Mouse (Mus musculus) hindbrain, embryonic 12.5 days (tissue): ENCODE measurements around the gene Sdhaf1. TPM values are rescaled to one million over a fixed set of nuclear protein-coding genes. Genes with fewer than 3 reads are reported as not detected.
A peak's percentile ranks its signal among the peaks of the same experiment; 100 is the strongest.

ENCODE experiments used
- ATAC-seq: fragments of 200-750 bp; cut with Nextera tagmentation; 2 replicates; pipeline ENCODE4 v1.8.0; 2017; ENCODE audit warnings: moderate TSS enrichment; ENCODE audit not compliant: low FRiP score
- H3K27ac ChIP-seq: fragments of 300-500 bp; sonication (generic); 2 replicates; pipeline ENCODE4 v1.5.1; 2016; ENCODE audit warnings: mild to moderate bottlenecking
- H3K27me3 ChIP-seq: fragments of 300-500 bp; sonication (generic); 2 replicates; pipeline ENCODE4 v1.6.1; 2016; ENCODE audit warnings: mild to moderate bottlenecking
- H3K36me3 ChIP-seq: fragments of 300-500 bp; sonication (generic); 2 replicates; pipeline ENCODE4 v1.6.1; 2016; ENCODE audit warnings: mild to moderate bottlenecking
- H3K4me1 ChIP-seq: fragments of 300-500 bp; sonication (generic); 2 replicates; pipeline ENCODE4 v1.6.1; 2016
- H3K4me2 ChIP-seq: fragments of 300-500 bp; sonication (generic); replicated peaks from 2 replicates; pipeline ENCODE4 v1.6.1; 2016; ENCODE audit warnings: mild to moderate bottlenecking
- H3K4me3 ChIP-seq: fragments of 300-500 bp; sonication (generic); 2 replicates; pipeline ENCODE4 v1.5.1; 2016; ENCODE audit warnings: mild to moderate bottlenecking
- H3K9ac ChIP-seq: fragments of 300-500 bp; sonication (generic); 2 replicates; pipeline ENCODE4 v1.6.1; 2016; ENCODE audit warnings: mild to moderate bottlenecking, moderate library complexity
- H3K9me3 ChIP-seq: fragments of 300-500 bp; sonication (generic); replicated peaks from 2 replicates; pipeline ENCODE4 v1.6.1; 2016; ENCODE audit warnings: mild to moderate bottlenecking
- WGBS: fragments of 180-500 bp; shearing (Covaris S2); methylation state at CpG from one replicate; pipeline ENCODE4 v1.1.7; 2016; 5-methylcytosine and 5-hydroxymethylcytosine counted together
- polyA plus RNA-seq: library from polyadenylated mRNA; unstranded; fragments of >200 nt; fragmentation: Nextera tagmentation; extraction: Ambion mirVana; gene quantifications from 2 replicates; pipeline ENCODE4 v1.2.1, GENCODE M21; 2016

The Sdhaf1 gene
- polyA plus RNA-seq, 1 experiment from 2014 or later: 23.4 TPM

GRCm38 (mm10) chr7:30308076-30309005 lies 15.4 kb downstream of the Sdhaf1 start, which contains the start of gene Alkbh6:
Gene Alkbh6, plus strand, starts transcription at chr7:30308717.
- Histone ChIP-seq H3K27ac (peak within 1 kb of the TSS; percentile 60), H3K4me1 (peaks cover 17% of the 10 kb centered on the region), H3K9me3 (no peaks in the 10 kb centered on the region; the same call in 1 of the 2 replicates), H3K36me3 (peaks cover 45% of the 10 kb centered on the region), H3K27me3 (no peaks in the 10 kb centered on the region), H3K9ac (peak within 1 kb of the TSS; percentile 74), H3K4me2 (peak within 1 kb of the TSS; percentile 92), H3K4me3 (peak within 1 kb of the TSS; percentile 66)
- peak; percentile 99 for ATAC-seq
- WGBS: 4% methylated on average over 27 of the region's 27 CpGs

- H3K9ac ChIP-seq: no peak overlapping the region
- peaks cover 53% of the 10 kb centered on the region for H3K36me3 ChIP-seq
- H3K4me1 ChIP-seq: peaks cover 17% of the 10 kb centered on the region
- ATAC-seq: no peak
- no peaks in the 10 kb centered on the region for H3K27me3 ChIP-seq
- H3K4me2 ChIP-seq: no peak overlapping the region
- 91% methylated on average over 16 of the region's 16 CpGs for WGBS
- H3K4me3 ChIP-seq: no peak overlapping the region
- H3K9me3 ChIP-seq: no peaks in the 10 kb centered on the region; the same call in 1 of the 2 replicates
- 0 out of 2 replicates have a peak overlapping the region, but pooled peaks have one; percentile 26 for H3K27ac ChIP-seq
These were observed 17.5 kb downstream of the Sdhaf1 start for GRCm38 (mm10) chr7:30306083-30306779.

- Histone ChIP-seq H3K4me3 (no peak overlapping the region), H3K4me1 (no peaks in the 10 kb centered on the region), H3K36me3 (peaks cover 80% of the 10 kb centered on the region), H3K4me2 (no peak overlapping the region), H3K9ac (no peak overlapping the region), H3K9me3 (no peaks in the 10 kb centered on the region; the same call in 1 of the 2 replicates), H3K27me3 (no peaks in the 10 kb centered on the region), H3K27ac (no peak overlapping the region)
- WGBS: 54% methylated on average over 3 of the region's 3 CpGs
- no peak for ATAC-seq
These were observed 22.8 kb downstream of the Sdhaf1 start for GRCm38 (mm10) chr7:30300914-30301313.

DNA sequence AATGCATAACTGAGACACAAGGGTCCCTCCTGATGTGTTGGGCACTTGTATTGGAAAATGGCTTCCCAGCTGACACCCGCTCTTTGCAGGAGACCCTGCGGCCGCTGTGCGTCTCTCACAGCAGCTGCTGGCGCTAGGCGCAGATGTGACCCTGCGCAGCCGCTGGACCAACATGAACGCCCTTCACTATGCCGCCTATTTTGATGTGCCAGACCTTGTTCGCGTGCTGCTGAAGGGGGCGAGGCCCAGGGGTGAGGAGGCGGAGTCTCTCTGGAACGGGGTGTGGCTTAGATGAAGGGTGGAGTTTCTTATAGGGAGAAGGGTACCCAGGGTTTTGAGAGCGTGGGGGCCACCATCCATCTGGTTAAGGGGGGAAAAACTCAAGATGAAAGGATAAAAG lies 26.4 kb downstream of the Sdhaf1 start:
- WGBS: 86% methylated on average over 16 of the region's 16 CpGs
- H3K36me3 ChIP-seq: peaks cover 82% of the 10 kb centered on the region
- ATAC-seq: no peak

DNA sequence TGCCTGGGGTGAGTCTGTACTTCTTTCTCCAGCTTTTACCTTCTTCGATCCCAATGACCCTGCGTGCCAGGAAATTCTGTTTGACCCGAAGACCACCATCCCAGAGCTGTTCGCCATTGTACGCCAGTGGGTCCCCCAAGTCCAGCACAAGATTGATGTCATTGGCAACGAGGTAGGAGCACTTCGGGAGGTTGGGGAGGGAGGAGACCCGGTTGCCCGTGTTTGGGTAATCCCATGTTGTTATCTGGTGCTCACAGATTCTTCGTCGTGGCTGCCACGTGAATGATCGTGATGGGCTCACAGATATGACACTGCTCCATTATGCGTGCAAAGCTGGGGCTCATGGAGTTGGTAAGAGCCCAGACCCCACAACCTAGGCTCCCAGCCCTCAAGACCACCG lies 26.9 kb downstream of the Sdhaf1 start:
- Histone ChIP-seq H3K27ac (no peak overlapping the region), H3K4me2 (no peak overlapping the region), H3K9ac (no peak overlapping the region), H3K4me3 (no peak overlapping the region), H3K9me3 (no peaks in the 10 kb centered on the region), H3K27me3 (no peaks in the 10 kb centered on the region), H3K4me1 (peaks cover 23% of the 10 kb centered on the region), H3K36me3 (peaks cover 78% of the 10 kb centered on the region)
- 95% methylated on average over 15 of the region's 15 CpGs for WGBS
- no peak for ATAC-seq

More for the DNA sequence above, 26.4 kb downstream of the Sdhaf1 start:
- Histone ChIP-seq H3K9me3 (no peaks in the 10 kb centered on the region), H3K27me3 (no peaks in the 10 kb centered on the region), H3K27ac (no peak overlapping the region), H3K4me1 (peaks cover 22% of the 10 kb centered on the region), H3K4me2 (no peak overlapping the region), H3K4me3 (no peak overlapping the region), H3K9ac (no peak overlapping the region)

DNA sequence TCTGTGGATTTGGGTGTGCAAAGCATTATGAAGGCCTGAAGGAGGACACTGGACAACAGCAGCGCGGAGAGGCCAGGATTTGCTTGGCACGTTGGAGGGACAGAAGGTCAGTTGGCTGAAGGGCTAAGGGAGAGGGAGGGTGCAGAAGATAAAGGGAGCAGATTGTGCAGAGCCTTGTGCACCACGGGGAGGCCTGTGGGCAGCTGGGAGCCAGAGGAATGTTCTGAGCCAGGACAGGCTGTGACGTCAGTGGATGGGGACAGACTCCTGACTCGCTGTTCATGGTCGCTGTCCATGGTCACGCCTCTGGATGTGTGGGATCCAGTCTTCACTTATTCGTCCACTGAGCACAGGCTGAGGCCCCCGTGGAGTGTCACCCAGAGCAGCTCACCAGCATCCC lies 28.6 kb downstream of the Sdhaf1 start:
- peaks cover 66% of the 10 kb centered on the region for H3K36me3 ChIP-seq

DNA sequence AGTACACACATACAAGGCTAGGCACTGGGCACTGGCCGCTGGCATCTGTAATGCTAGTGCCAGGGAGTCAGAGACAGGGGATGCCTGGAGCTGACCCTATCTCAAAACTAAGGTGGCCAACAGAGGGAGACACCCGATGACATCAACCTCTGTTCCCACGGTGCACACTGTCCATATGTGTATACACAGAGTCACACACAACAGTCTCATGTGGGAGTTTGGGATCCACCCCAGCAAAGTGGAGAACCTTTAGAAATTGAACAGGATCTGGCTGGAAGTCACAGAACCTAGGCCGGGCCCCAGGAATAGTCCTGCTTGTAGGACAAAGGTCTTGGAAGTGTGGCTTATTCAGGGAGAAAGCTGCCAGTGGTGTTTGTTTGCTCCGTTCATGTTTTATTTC lies 29.4 kb downstream of the Sdhaf1 start:
- no peak for ATAC-seq
- WGBS: 91% methylated on average over 5 of the region's 5 CpGs
- Histone ChIP-seq H3K36me3 (peaks cover 58% of the 10 kb centered on the region), H3K4me3 (no peak overlapping the region), H3K4me2 (no peak overlapping the region), H3K9me3 (no peaks in the 10 kb centered on the region), H3K9ac (no peak overlapping the region), H3K27ac (no peak overlapping the region), H3K4me1 (peaks cover 33% of the 10 kb centered on the region), H3K27me3 (no peaks in the 10 kb centered on the region)

More for the DNA sequence above, 28.6 kb downstream of the Sdhaf1 start:
- no peak overlapping the region for H3K27ac ChIP-seq
- no peaks in the 10 kb centered on the region for H3K27me3 ChIP-seq
- H3K4me3 ChIP-seq: no peak overlapping the region
- no peaks in the 10 kb centered on the region for H3K9me3 ChIP-seq
- WGBS: 74% methylated on average over 10 of the region's 10 CpGs
- H3K4me1 ChIP-seq: peaks cover 27% of the 10 kb centered on the region
- no peak overlapping the region for H3K4me2 ChIP-seq
- H3K9ac ChIP-seq: no peak overlapping the region
- no peak for ATAC-seq

- no peaks in the 10 kb centered on the region for H3K9me3 ChIP-seq
- WGBS: 86% methylated on average over 13 of the region's 13 CpGs
- H3K9ac ChIP-seq: no peak overlapping the region
- no peak overlapping the region for H3K4me3 ChIP-seq
- peaks cover 35% of the 10 kb centered on the region for H3K4me1 ChIP-seq
- H3K4me2 ChIP-seq: 0 out of 2 replicates have a peak overlapping the region, but pooled peaks have one; percentile 12
- no peak overlapping the region for H3K27ac ChIP-seq
- H3K27me3 ChIP-seq: no peaks in the 10 kb centered on the region
- no peak for ATAC-seq
- peaks cover 53% of the 10 kb centered on the region for H3K36me3 ChIP-seq
These were observed 29.9 kb downstream of the Sdhaf1 start for GRCm38 (mm10) chr7:30293795-30294194.

- Histone ChIP-seq H3K4me3 (peak within 1 kb of the TSS; percentile 56), H3K27me3 (no peaks in the 10 kb centered on the region), H3K9me3 (no peaks in the 10 kb centered on the region), H3K36me3 (peaks cover 30% of the 10 kb centered on the region), H3K27ac (peak within 1 kb of the TSS; percentile 78), H3K4me1 (peaks cover 35% of the 10 kb centered on the region), H3K4me2 (peak within 1 kb of the TSS; percentile 70), H3K9ac (peak within 1 kb of the TSS; percentile 87)
- 7% methylated on average over 35 of the region's 35 CpGs for WGBS
- ATAC-seq: peak; percentile 84
These were observed 32.2 kb downstream of the Sdhaf1 start, which contains the start of gene Clip3 for GRCm38 (mm10) chr7:30291215-30292131. Gene Clip3, plus strand, starts transcription at chr7:30291728.

DNA sequence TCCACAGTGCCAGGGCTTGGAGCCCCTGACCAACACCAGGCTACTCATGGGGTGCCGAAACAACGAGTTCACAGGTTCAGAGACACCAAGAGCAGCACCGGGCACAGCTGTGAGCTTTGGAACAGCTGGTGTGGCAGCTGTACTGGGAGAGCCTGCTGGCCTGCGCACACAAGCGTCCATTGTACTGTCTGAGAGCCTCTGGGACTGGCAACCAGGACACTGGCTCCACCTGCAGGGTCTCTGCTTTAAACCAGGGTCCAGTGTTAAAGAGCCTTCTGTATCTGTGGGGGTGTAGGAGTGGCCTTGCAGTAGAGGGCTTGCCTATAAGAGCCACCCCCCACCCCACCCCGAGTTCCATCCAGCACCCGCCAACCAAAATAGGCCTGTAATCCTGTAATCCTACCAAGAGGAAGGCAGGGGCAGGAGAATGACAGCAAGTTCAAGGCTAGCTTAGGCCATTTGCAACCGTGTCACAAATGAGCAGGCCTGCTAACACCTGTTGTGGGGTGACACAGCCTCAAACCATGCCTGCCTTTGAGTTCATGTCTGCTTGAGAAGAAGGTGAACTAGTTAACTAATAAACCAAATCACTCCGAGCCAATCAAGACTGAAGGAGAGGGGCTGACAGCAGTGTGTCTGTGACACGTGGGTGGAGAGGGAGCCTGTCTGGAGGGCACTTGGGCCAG lies 33.8 kb downstream of the Sdhaf1 start:
- Histone ChIP-seq H3K36me3 (peaks cover 14% of the 10 kb centered on the region), H3K9ac (no peak overlapping the region), H3K4me3 (no peak overlapping the region), H3K27ac (peak overlapping the region; percentile 23; the same call in 1 of the 2 replicates), H3K4me2 (no peak overlapping the region; the same call in 1 of the 2 replicates), H3K27me3 (no peaks in the 10 kb centered on the region), H3K9me3 (no peaks in the 10 kb centered on the region), H3K4me1 (peaks cover 35% of the 10 kb centered on the region)
- 58% methylated on average over 10 of the region's 10 CpGs for WGBS
- peak; percentile 16; the same call in 1 of the 2 replicates for ATAC-seq
